Mouse (Mus musculus) Patski (cell line): ENCODE results near the gene Angptl6. TPM values are rescaled to one million over a fixed set of nuclear protein-coding genes. Genes with fewer than 3 reads are reported as not detected.

ENCODE experiments used
- ATAC-seq: fragments of 100-300 bp; one replicate; pipeline ENCODE4 v1.8.0; 2021
- CTCF ChIA-PET: fragments of 350-600 bp; sonication (Branson Sonifier 250); formaldehyde crosslinking; loops from one replicate; lab custom pipeline; 2022; ENCODE audit warnings: inconsistent platforms; lab: Charles Lee
- POLR2A ChIA-PET: fragments of 350-600 bp; sonication (Branson Sonifier 250); formaldehyde crosslinking; loops from one replicate; lab custom pipeline; 2022; ENCODE audit warnings: antibody characterized with exemption, inconsistent platforms; lab: Charles Lee
- DNase-seq: peaks from one replicate; pipeline ENCODE4 v3.0.0-alpha.2; 2011; ENCODE audit warnings: low read depth, low spot score
- H3K27me3 ChIP-seq: fragments of 371-371 bp; one replicate; pipeline ENCODE4 v1.5.1; 2021
- CTCF ChIP-seq: fragments of 100-300 bp; IDR thresholded peaks from one replicate; pipeline ENCODE4 v1.5.1; 2021
- in situ Hi-C: fragments of 300-500 bp; cut with MboI; formaldehyde crosslinking; loops from 3 replicates; pipeline ENCODE4 v1.11.1; 2018; ENCODE audit warnings: low pct_unique_long_range_greater_than_20kb, mixed read lengths
- polyA plus RNA-seq: library from polyadenylated mRNA; unstranded; gene quantifications from one replicate; pipeline ENCODE4 v1.2.3, GENCODE M21; 2021

The Angptl6 gene
- polyA plus RNA-seq, 1 experiment from 2014 or later = 1.8 TPM

DNA sequence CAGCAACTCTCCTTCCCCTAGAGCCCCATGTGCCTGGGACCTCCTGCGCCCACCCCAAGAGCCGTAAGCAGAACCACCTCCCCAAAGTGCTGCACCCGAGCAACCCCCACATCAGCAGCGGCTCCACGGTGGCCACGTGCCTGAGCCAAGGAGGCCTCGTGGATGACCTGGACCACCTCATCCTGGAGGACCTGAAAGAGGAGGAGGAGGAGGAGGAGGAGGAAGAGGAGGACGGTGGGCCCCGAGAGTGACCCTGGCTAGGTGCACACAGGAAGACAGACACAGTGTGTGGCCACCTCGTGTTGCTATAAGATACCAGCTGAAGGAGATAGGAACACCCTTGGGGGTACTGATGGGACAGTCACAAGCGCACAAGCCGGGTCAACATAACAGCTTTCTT, 6.0 kb downstream of the Angptl6 start:
- ChIA-PET POLR2A (no interaction called here), CTCF (no interaction called here)
- peaks cover 7% of the 10 kb centered on the region for H3K27me3 ChIP-seq
- DNase-seq (no peak), ATAC-seq (no peak)
- in situ Hi-C loops = no loop called here
- TF ChIP-seq CTCF = no peak

DNA sequence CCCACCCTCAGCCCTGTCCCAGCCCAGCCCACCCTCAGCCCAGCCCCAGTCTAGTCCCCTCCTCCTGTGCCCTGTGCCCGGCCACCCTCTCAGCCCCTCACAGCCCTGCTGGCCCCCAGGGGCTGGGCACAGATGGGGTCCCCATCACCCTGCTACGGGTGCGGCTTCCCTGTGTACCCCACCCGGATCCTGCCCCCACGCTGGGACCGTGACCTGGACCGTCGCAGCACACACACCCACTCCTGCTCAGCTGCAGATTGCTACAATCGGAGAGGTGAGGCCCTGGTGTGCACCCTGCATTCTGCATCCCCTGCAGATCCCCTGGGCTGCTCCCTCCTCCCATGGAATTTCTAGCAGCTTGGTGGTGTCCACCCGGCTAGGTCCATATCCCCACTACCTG, 6.5 kb downstream of the Angptl6 start:
- no peak for TF ChIP-seq CTCF
- ATAC-seq (no peak), DNase-seq (no peak)
- CTCF ChIA-PET = no interaction called here
- POLR2A ChIA-PET = no interaction called here
- in situ Hi-C loops = no loop called here
- peaks cover 7% of the 10 kb centered on the region for H3K27me3 ChIP-seq

- ChIA-PET POLR2A (no interaction called here), CTCF (no interaction called here)
- peaks cover 7% of the 10 kb centered on the region for H3K27me3 ChIP-seq
- ATAC-seq (no peak), DNase-seq (no peak)
- no peak for TF ChIP-seq CTCF
- in situ Hi-C loops = no loop called here
These were observed 9.0 kb downstream of the Angptl6 start for GRCm38 (mm10) chr9:20870211-20871173.

GRCm38 (mm10) chr9:20869246-20869645, 10.3 kb downstream of the Angptl6 start:
- no peak for TF ChIP-seq CTCF
- ChIA-PET POLR2A (no interaction called here), CTCF (no interaction called here)
- no peak for DNase-seq
- in situ Hi-C loops = no loop called here
- no peak for ATAC-seq
- H3K27me3 ChIP-seq = peaks cover 7% of the 10 kb centered on the region

- no peak for TF ChIP-seq CTCF
- in situ Hi-C loops = no loop called here
- H3K27me3 ChIP-seq = peaks cover 7% of the 10 kb centered on the region
- ChIA-PET CTCF (no interaction called here), POLR2A (no interaction called here)
- no peak for ATAC-seq
- DNase-seq = no peak
These were observed 11.0 kb downstream of the Angptl6 start, which contains the start of gene A230050P20Rik for GRCm38 (mm10) chr9:20868448-20869001. A230050P20Rik (plus strand) TSS chr9:20868642.

GRCm38 (mm10) chr9:20866879-20867278, 12.6 kb downstream of the Angptl6 start:
- TF ChIP-seq CTCF = no peak
- ChIA-PET CTCF (interaction anchor here (0.9 to 1.1 kb wide), 2 partner anchors 126 to 204 kb away, joined by 3 read pairs; no protein-coding TSS in a partner anchor), POLR2A (no interaction called here)
- peaks cover under 1% of the 10 kb centered on the region for H3K27me3 ChIP-seq
- no peak for DNase-seq
- ATAC-seq = no peak
- in situ Hi-C loops = no loop called here

- in situ Hi-C loops = no loop called here
- no peaks in the 10 kb centered on the region for H3K27me3 ChIP-seq
- CTCF ChIA-PET = no interaction called here
- TF ChIP-seq CTCF = no peak
- DNase-seq (no peak), ATAC-seq (no peak)
- POLR2A ChIA-PET = no interaction called here
These were observed 17.3 kb downstream of the Angptl6 start for GRCm38 (mm10) chr9:20862225-20862624.

GRCm38 (mm10) chr9:20861821-20862220, 17.7 kb downstream of the Angptl6 start:
- POLR2A ChIA-PET = no interaction called here
- peak; percentile 50 for TF ChIP-seq CTCF
- CTCF ChIA-PET = no interaction called here
- DNase-seq (no peak), ATAC-seq (no peak)
- no peaks in the 10 kb centered on the region for H3K27me3 ChIP-seq
- in situ Hi-C loops = no loop called here

- in situ Hi-C loops = no loop called here
- ATAC-seq = no peak
- ChIA-PET POLR2A (no interaction called here), CTCF (no interaction called here)
- H3K27me3 ChIP-seq = peaks cover 6% of the 10 kb centered on the region
- TF ChIP-seq CTCF = no peak
- DNase-seq = no peak
These were observed 19.6 kb downstream of the Angptl6 start for GRCm38 (mm10) chr9:20859926-20860325.

DNA sequence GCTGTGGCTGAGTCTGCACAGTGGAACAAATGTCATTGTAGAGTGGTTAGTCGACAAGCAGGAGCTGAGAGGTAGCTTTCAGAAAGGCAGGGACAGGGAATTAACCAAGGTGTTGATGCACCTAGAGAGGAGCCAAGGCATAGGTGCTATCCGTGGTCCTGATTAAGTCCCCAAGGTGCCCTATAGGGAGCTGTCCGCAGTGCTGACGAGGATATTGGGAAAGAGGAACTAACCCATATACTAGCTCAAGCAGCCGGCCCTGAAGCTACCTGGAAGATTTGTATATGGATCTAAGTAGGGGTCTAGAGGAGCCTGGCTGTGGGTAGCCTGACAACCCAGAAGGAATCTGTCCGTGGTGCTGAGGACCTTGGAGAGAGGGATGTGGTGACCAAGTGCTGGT, 22.4 kb downstream of the Angptl6 start:
- POLR2A ChIA-PET = no interaction called here
- DNase-seq (peak; percentile 28), ATAC-seq (no peak)
- TF ChIP-seq CTCF = no peak
- in situ Hi-C loops = no loop called here
- H3K27me3 ChIP-seq = peaks cover 14% of the 10 kb centered on the region
- CTCF ChIA-PET = no interaction called here

DNA sequence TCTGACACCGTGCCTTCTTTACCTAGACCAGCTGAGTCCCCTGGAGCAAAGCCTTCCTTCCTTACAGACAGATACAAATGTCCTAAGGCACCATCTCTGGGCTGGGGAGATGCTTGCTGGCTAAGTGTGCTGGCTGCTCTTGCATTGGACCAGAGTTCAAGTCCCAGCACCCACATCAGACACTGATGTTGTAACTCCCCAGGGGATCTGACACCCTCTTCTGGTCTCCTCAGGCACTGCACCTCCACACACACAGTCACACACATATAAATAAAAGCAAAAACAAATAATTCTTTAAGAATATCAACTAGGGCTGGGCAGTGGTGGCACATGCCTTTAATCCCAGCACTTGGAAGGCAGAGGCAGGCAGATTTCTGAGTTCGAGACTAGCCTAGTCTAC, 29.3 kb downstream of the Angptl6 start:
- in situ Hi-C loops = no loop called here
- ChIA-PET CTCF (no interaction called here), POLR2A (no interaction called here)
- DNase-seq = no peak
- H3K27me3 ChIP-seq = peaks cover 34% of the 10 kb centered on the region
- ATAC-seq = no peak
- TF ChIP-seq CTCF = no peak
